Mouse (Mus musculus): ENCODE measurements around the gene Mroh8. TPM values are rescaled to one million over a fixed set of nuclear protein-coding genes. Genes with fewer than 3 reads are reported as not detected.
A peak's percentile ranks its signal among the peaks of the same experiment; 100 is the strongest.
"Not testable (repeated sequence)": the region's sequence is repeated elsewhere in the genome, so short reads cannot be mapped to it uniquely, and the experiment has no call there.

The Mroh8 gene
- total RNA-seq, 2 experiments from 2014 or later, result 0.61 to 1.2 TPM

DNA sequence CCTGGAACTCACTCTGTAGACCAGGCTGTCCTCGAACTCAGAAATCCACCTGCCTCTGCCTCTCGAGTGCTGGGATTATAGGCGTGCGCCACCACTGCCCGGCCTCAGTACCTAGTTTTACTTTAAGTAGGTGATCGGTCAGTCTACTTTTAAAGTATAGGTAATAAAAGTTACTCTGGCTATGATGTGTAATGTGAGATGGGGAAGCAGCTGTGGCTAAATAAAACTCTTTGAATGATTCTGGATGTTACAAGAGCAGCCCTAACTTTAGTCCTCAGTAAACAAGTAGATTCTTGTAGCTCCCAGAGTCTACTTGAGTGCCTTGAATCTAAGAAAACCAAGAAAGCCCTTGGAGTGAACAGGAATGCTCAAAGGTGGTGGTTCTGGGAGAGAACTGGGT, 106.4 kb downstream of the Mroh8 start:
- no peak for DNase-seq (ENCODE audit: low spot score in 2 of 2)
- TF ChIP-seq CTCF (conservative IDR thresholded peaks at IDR 0.05), result no peak
- H3K4me3 ChIP-seq, result no peak overlapping the region
- no peak overlapping the region for H3K27ac ChIP-seq

DNA sequence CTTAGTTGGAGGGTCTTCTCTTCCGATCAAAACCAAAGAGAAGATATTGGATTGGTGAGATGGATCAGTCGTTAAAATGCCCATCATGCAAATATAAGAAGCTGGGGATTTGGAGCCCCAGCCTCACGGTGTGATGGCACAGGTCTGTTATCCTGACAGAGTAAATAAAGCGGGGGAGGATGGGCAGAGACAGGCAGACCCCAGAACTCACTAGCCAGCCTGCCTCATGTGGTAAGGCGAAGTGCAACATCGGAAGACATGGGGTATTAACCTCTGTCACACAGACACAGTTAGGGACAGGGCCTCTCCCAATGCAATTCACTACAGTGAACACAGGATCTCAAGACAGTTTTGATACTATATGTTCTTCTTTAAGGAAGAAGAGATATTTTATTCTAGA, 108.7 kb downstream of the Mroh8 start:
- DNase-seq (ENCODE audit: low spot score in 2 of 2), result no peak
- TF ChIP-seq CTCF (conservative IDR thresholded peaks at IDR 0.05), result no peak
- Histone ChIP-seq H3K27ac (no peak overlapping the region), H3K4me3 (no peak overlapping the region)

DNA sequence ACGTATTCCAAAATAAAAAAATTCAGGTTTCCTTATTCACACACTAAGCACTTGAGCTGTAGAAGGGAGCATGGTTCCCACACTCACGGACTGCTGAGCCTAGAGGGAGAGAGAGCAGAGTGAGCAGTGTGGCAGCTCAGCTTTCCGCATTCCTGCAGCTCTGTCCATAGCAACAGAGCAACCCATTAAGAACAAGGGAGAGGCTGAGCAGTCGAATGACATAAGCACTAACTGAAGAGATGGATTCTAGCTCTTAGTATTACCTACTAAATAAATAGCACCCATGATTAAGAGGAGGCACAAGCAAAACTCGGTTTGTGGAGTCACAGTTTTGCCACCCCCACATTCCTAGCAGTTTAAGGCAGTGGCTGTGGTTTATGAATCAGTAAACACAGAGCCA, 109.2 kb downstream of the Mroh8 start:
- Histone ChIP-seq H3K27ac (no peak overlapping the region), H3K4me3 (no peak overlapping the region)
- peak in 1 of 2 experiments; percentile 13 for DNase-seq (ENCODE audit: low spot score in 2 of 2)
- peak; percentile 37 for TF ChIP-seq CTCF (conservative IDR thresholded peaks at IDR 0.05)

DNA sequence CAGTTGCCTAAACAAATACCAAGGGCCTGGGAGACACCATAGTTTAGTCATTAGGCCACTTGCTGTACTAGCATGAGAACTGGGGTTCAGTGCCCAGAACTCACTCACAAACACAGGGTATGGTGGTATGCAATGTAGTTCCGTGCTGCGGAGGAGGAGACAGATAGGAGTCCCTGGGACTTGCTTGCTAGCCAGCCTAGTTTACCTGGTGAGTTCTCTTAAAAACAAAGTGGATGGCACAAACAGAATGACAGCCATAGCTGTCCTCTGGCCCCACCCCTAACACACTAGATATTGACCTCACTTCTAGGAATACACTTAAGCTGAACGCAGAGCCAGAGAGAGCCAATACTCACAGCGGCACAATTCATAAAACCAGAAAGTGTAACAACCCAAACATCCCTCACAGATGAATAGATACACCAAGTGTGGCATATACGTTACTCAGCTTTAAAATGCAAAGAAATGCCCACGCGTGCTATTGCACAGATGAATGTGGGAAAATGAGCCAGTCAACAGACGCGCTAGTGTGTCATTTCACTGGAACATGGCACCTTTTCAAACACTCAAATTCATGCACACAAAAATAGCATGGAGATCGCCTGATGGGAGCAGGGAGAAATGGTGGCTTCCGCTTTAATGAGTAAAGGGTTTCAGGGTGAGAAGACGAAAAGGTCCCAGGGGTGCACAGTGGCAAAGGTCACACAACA, 112.8 kb downstream of the Mroh8 start:
- DNase-seq (ENCODE audit: low spot score in 2 of 2), result peak; percentile 15 to 17
- H3K4me3 ChIP-seq, result no peak overlapping the region
- no peak for TF ChIP-seq CTCF (conservative IDR thresholded peaks at IDR 0.05)
- H3K27ac ChIP-seq, result no peak overlapping the region

DNA sequence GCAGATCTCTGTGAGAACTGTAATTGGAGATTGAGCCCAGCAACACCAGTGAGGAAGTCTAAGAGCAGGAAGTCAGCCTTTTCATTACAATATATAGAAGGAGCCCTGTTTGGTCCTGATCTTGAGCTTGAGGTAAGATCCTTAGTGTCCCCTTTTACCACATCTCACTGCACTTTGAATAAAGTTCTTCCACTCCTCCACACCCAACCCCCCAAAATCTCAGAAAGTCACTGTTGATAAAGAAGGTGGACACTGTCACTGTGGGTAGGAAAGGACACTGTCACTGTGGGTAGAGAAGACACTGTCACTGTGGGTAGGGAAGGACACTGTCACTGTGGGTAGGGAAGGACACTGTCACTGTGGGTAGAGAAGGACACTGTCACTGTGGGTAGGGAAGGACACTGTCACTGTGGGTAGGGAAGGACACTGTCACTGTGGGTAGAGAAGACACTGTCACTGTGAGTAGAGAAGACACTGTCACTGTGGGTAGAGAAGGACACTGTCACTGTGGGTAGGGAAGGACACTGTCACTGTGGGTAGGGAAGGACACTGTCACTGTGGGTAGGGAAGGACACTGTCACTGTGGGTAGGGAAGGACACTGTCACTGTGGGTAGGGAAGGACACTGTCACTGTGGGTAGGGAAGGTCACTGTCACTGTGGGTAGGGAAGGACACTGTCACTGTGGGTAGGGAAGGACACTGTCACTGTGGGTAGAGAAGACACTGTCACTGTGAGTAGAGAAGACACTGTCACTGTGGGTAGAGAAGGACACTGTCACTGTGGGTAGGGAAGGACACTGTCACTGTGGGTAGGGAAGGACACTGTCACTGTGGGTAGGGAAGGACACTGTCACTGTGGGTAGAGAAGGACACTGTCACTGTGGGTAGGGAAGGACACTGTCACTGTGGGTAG, 113.8 kb downstream of the Mroh8 start:
- not testable (repeated sequence) for DNase-seq (ENCODE audit: low spot score in 2 of 2); H3K4me3 ChIP-seq; H3K27ac ChIP-seq

DNA sequence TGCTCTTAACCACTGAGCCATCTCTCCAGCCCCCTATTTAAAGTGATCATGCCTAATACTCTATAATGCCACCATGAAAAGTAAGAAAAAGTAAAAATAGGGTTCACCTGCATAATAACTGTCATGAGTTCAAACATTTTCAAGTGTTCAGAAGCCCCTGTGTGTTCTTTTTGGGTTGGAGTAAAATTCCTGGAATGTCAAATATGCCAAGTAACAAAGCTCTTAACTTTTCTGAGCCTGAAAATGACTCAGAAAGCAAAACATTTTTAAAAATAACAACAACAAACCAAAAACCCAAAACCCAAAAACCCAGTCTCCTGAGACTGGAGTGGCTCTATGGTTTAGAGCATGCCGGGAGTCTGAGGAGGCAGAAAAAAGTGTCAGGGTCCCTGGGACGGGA, 115.2 kb downstream of the Mroh8 start:
- no peak for DNase-seq (ENCODE audit: low spot score in 2 of 2)
- H3K4me3 ChIP-seq, result no peak overlapping the region
- TF ChIP-seq CTCF (conservative IDR thresholded peaks at IDR 0.05), result no peak
- no peak overlapping the region for H3K27ac ChIP-seq

Other genes starting within 250 kb of the Mroh8 start
- gene Soga1, start 200.3 kb downstream of the Mroh8 start, total RNA-seq (2021), result 10 to 100 TPM; 31.4 to 36.3 TPM
- gene Tldc2, start 192.5 kb downstream of the Mroh8 start, total RNA-seq (2021), result not detected
- 10 to 100 TPM; 14.3 to 16.8 TPM for gene Samhd1, start 144.3 kb downstream of the Mroh8 start, total RNA-seq (2021)
- gene Rbl1, start 75.0 kb downstream of the Mroh8 start, total RNA-seq (2021), result 1 to 10 TPM; 1.5 to 1.7 TPM
- 100 to 1,000 TPM; 132 to 138 TPM for gene Rpn2, start 532 bp downstream of the Mroh8 start, total RNA-seq (2021)
- not detected for gene Ghrh, start 68.0 kb upstream of the Mroh8 start, total RNA-seq (2021)
- gene Manbal, start 88.0 kb upstream of the Mroh8 start, total RNA-seq (2021), result 10 to 100 TPM; 52.0 to 55.7 TPM
- gene Src, start 138.9 kb upstream of the Mroh8 start, total RNA-seq (2021), result 100 to 1,000 TPM; 150 to 156 TPM